Comparison of ENCODE assay signal across 10 mouse cellular contexts in genomic region chr4:80517476-80518285, GRCm38 (mm10).
DNase-seq lines count a peak whose midpoint lies in the region; ATAC-seq and TF ChIP-seq lines count a peak whose summit lies in the region.
"Had no signal": no experiment of that assay in that cellular context is flagged by ENCODE, and none has a peak within 500 bp of the region (broad histone marks: within the 10 kb centered on the region; RNA-seq: fewer than 3 reads in every experiment).

No protein-coding gene starts in this region.

- no peak overlapping the region for H3K27ac ChIP-seq in cerebellum, adult 2 months (ENCODE audit: insufficient read depth, low read length)
- no peak overlapping the region for H3K27ac ChIP-seq in intestine, embryonic 15.5 days
- no peak overlapping the region for H3K27ac ChIP-seq in midbrain, postnatal 0 days (ENCODE audit: low read depth, low read length)
- H3K27ac ChIP-seq: macrophage had no signal

- no peaks in the 10 kb centered on the region for H3K9me3 ChIP-seq in intestine, embryonic 15.5 days
- no peaks in the 10 kb centered on the region for H3K9me3 ChIP-seq in midbrain, postnatal 0 days (ENCODE audit: low read length)

- DNase-seq in gastrocnemius, postnatal 10 days: peak; percentile 21
- no peak for DNase-seq in gastrocnemius, adult 8-10 months (ENCODE audit: low spot score in 2 of 2)
- DNase-seq in cerebellum, adult 2 months: peak; percentile 25 to 33
- peak; percentile 80 for DNase-seq in forelimb bud, embryonic 11.5 days (ENCODE audit: low read depth, low spot score)
- DNase-seq in left cerebral cortex, adult 9 months (ENCODE audit: low spot score in 2 of 2): peak; percentile 40 to 79
- DNase-seq in midbrain, postnatal 0 days (ENCODE audit: low spot score): peak; percentile 78
- no peak for DNase-seq in thymus, postnatal 25 days

- H3K4me3 ChIP-seq in cerebellum, adult 2 months (replicated peaks; ENCODE audit: insufficient read depth, low read depth, low read length): no peak overlapping the region
- H3K4me3 ChIP-seq in intestine, embryonic 15.5 days (replicated peaks): no peak overlapping the region
- H3K4me3 ChIP-seq in midbrain, postnatal 0 days (ENCODE audit: low read depth, low read length): no peak overlapping the region

- H3K4me1 ChIP-seq in cerebellum, adult 2 months (ENCODE audit: control insufficient read depth, insufficient read depth, low read length): no peaks in the 10 kb centered on the region
- no peaks in the 10 kb centered on the region for H3K4me1 ChIP-seq in intestine, embryonic 15.5 days (replicated peaks)
- H3K4me1 ChIP-seq in midbrain, postnatal 0 days (ENCODE audit: insufficient read depth, low read length): 0 out of 2 replicates have a peak, but pooled peaks cover 2% of the 10 kb centered on the region

- WGBS in cerebellum, adult 2 months: 27% methylated on average over 12 of the region's 12 CpGs
- WGBS in intestine, embryonic 15.5 days: 29% methylated on average over 12 of the region's 12 CpGs
- WGBS in midbrain, postnatal 0 days: 28% methylated on average over 12 of the region's 12 CpGs

- H3K4me2 ChIP-seq in intestine, embryonic 15.5 days (replicated peaks): no peak overlapping the region
- peak overlapping the region; percentile 2; the same call in 1 of the 2 replicates for H3K4me2 ChIP-seq in midbrain, postnatal 0 days (ENCODE audit: low read depth, low read length, poor library complexity, severe bottlenecking)

- H3K36me3 ChIP-seq in intestine, embryonic 15.5 days: no peaks in the 10 kb centered on the region
- H3K36me3 ChIP-seq in midbrain, postnatal 0 days (ENCODE audit: insufficient read depth, low read length): no peaks in the 10 kb centered on the region

- TF ChIP-seq POLR2A in cerebellum, adult 2 months (IDR thresholded peaks at IDR 0.05; ENCODE audit: borderline replicate concordance, insufficient read depth, low read length): no peak

- ATAC-seq in intestine, embryonic 15.5 days: peak; percentile 45; the same call in 1 of the 2 replicates
- peak; percentile 62; the same call in 1 of the 2 replicates for ATAC-seq in midbrain, postnatal 0 days (ENCODE audit: low FRiP score)

- H3K27me3 ChIP-seq in cerebellum, adult 2 months (ENCODE audit: control insufficient read depth, insufficient read depth, low read length): no peaks in the 10 kb centered on the region
- H3K27me3 ChIP-seq in intestine, embryonic 15.5 days (replicated peaks): no peaks in the 10 kb centered on the region
- H3K27me3 ChIP-seq in midbrain, postnatal 0 days (ENCODE audit: insufficient read depth, low read length): no peaks in the 10 kb centered on the region
- H3K27me3 ChIP-seq: CH12.LX had no signal

- H3K9ac ChIP-seq in intestine, embryonic 15.5 days: no peak overlapping the region
- no peak overlapping the region for H3K9ac ChIP-seq in midbrain, postnatal 0 days (replicated peaks; ENCODE audit: low read length, poor library complexity, severe bottlenecking)

- TF ChIP-seq CTCF in cerebellum, adult 2 months (IDR thresholded peaks at IDR 0.05; ENCODE audit: borderline replicate concordance, insufficient read depth, low read depth, low read length): peak; percentile 28; the same call in 1 of the 2 replicates
- TF ChIP-seq CTCF in midbrain, postnatal 0 days (IDR thresholded peaks at IDR 0.05): peak; percentile 77

Comparison
In these comparisons a context has a peak if more than half of its experiments do, and no peak if none do; other contexts are left out.
1. DNase-seq: peak in gastrocnemius, postnatal 10 days (single experiment), cerebellum, adult 2 months (2 of 2), forelimb bud, embryonic 11.5 days (single experiment), left cerebral cortex, adult 9 months (2 of 2) and midbrain, postnatal 0 days (single experiment); none in gastrocnemius, adult 8-10 months (0 of 2) and thymus, postnatal 25 days (single experiment).